Mouse (Mus musculus) CH12.LX (cell line): ENCODE results near the gene Abraxas2. TPM values are rescaled to one million over a fixed set of nuclear protein-coding genes. Genes with fewer than 3 reads are reported as not detected.

Experiments
- DNase-seq: peaks from one replicate; pipeline ENCODE4 v3.0.0-alpha.2; 2013; ENCODE audit errors: extremely low read depth
- H3K27ac ChIP-seq: 2 replicates; pipeline ENCODE4 v1.5.1; 2012; ENCODE audit warnings: low read depth, mild to moderate bottlenecking, control low read depth, moderate library complexity; ENCODE audit not compliant: insufficient read depth
- H3K27me3 ChIP-seq: replicated peaks from 2 replicates; pipeline ENCODE3; 2012; ENCODE audit warnings: inconsistent platforms
- H3K36me3 ChIP-seq, 2 experiments: replicated peaks in 1 of 2; 2 replicates each; pipeline versions ENCODE3 to v1.6.1; 2012; ENCODE audit warnings: inconsistent platforms in 1 of 2, low read length in 1 of 2, mild to moderate bottlenecking in 1 of 2, mixed read lengths in 1 of 2, moderate library complexity in 1 of 2; ENCODE audit not compliant: control insufficient read depth in 1 of 2, insufficient read depth in 1 of 2
- H3K4me1 ChIP-seq, 2 experiments: 2 replicates each; pipeline ENCODE4 v1.6.1; 2012; ENCODE audit warnings: inconsistent platforms in 1 of 2, moderate library complexity in 1 of 2; ENCODE audit not compliant: insufficient read depth in 2 of 2, control insufficient read depth in 1 of 2
- H3K4me2 ChIP-seq: 2 replicates; pipeline ENCODE4 v1.6.1; 2012; ENCODE audit warnings: low read depth, mild to moderate bottlenecking, control low read depth; ENCODE audit not compliant: poor library complexity, insufficient read depth, severe bottlenecking
- H3K4me3 ChIP-seq, 3 experiments: fragments of 150-350 bp in 1 of 3; sonication (generic) in 1 of 3; replicated peaks in 1 of 3; 2 replicates each; pipeline versions ENCODE3 to v1.5.1; 2011 to 2012; ENCODE audit warnings: low read depth in 2 of 3, low read length in 2 of 3, mild to moderate bottlenecking in 2 of 3, moderate library complexity in 2 of 3, control low read depth in 1 of 3, improper control_type of control experiment in 1 of 3, inconsistent platforms in 1 of 3, mixed read lengths in 1 of 3; ENCODE audit not compliant: poor library complexity in 1 of 3
- H3K79me2 ChIP-seq: replicated peaks from 2 replicates; pipeline ENCODE4 v1.6.1; 2012; ENCODE audit warnings: mild to moderate bottlenecking, moderate library complexity; ENCODE audit not compliant: control insufficient read depth, poor library complexity, insufficient read depth, severe bottlenecking; ENCODE audit errors: extremely low read depth
- H3K9ac ChIP-seq: 2 replicates; pipeline ENCODE4 v1.6.1; 2012; ENCODE audit warnings: low read depth, mild to moderate bottlenecking, control low read depth, moderate library complexity; ENCODE audit not compliant: insufficient read depth
- H3K9me3 ChIP-seq: replicated peaks from 2 replicates; pipeline ENCODE3; 2012; ENCODE audit warnings: low read length, inconsistent platforms, mixed read lengths
- BHLHE40 ChIP-seq: IDR thresholded peaks from 2 replicates; pipeline ENCODE4 v1.6.1; 2011; ENCODE audit warnings: mild to moderate bottlenecking, low read depth, low read length, improper control_type of control experiment
- CTCF ChIP-seq, 2 experiments: IDR thresholded peaks in 1 of 2; conservative IDR thresholded peaks in 1 of 2; 2 replicates each; pipeline ENCODE4 v1.5.1; 2011 to 2012; ENCODE audit warnings: low read depth in 2 of 2, low read length in 2 of 2, improper control_type of control experiment in 1 of 2, inconsistent platforms in 1 of 2, mild to moderate bottlenecking in 1 of 2, moderate library complexity in 1 of 2
- ELF1 ChIP-seq: IDR thresholded peaks from 2 replicates; pipeline ENCODE4 v1.6.1; 2014; ENCODE audit warnings: low read depth, mild to moderate bottlenecking, inconsistent platforms, low read length, improper control_type of control experiment
- ETS1 ChIP-seq: conservative IDR thresholded peaks from 2 replicates; pipeline ENCODE4 v1.6.1; 2012; ENCODE audit warnings: low read depth, mild to moderate bottlenecking, inconsistent platforms, low read length, improper control_type of control experiment, moderate library complexity
- GABPA ChIP-seq: IDR thresholded peaks from 2 replicates; pipeline ENCODE4 v1.6.1; 2012; ENCODE audit warnings: low read depth, low read length, improper control_type of control experiment, inconsistent platforms; ENCODE audit not compliant: insufficient replicate concordance
- HCFC1 ChIP-seq: IDR thresholded peaks from 2 replicates; pipeline ENCODE4 v1.6.1; 2012; ENCODE audit warnings: low read depth, mild to moderate bottlenecking, inconsistent platforms, low read length, improper control_type of control experiment
- IRF4 ChIP-seq: IDR thresholded peaks from 2 replicates; pipeline ENCODE4 v1.6.1; 2014; ENCODE audit warnings: low read depth, mild to moderate bottlenecking, inconsistent platforms, low read length, improper control_type of control experiment
- KAT2A ChIP-seq: IDR thresholded peaks from 2 replicates; pipeline ENCODE4 v1.6.1; 2012; ENCODE audit warnings: low read length, improper control_type of control experiment, inconsistent platforms; ENCODE audit not compliant: insufficient replicate concordance
- MEF2A ChIP-seq: IDR thresholded peaks from 2 replicates; pipeline ENCODE4 v1.6.1; 2014; ENCODE audit warnings: low read depth, mild to moderate bottlenecking, inconsistent platforms, low read length, improper control_type of control experiment, borderline replicate concordance
- MXI1 ChIP-seq: IDR thresholded peaks from 2 replicates; pipeline ENCODE4 v1.6.1; 2011; ENCODE audit warnings: mild to moderate bottlenecking, low read depth, low read length, improper control_type of control experiment
- NELFE ChIP-seq: IDR thresholded peaks from 2 replicates; pipeline ENCODE4 v1.6.1; 2011; ENCODE audit warnings: low read depth, low read length, improper control_type of control experiment
- NRF1 ChIP-seq: IDR thresholded peaks from 2 replicates; pipeline ENCODE4 v1.6.1; 2014; ENCODE audit warnings: low read depth, mild to moderate bottlenecking, inconsistent platforms, low read length, improper control_type of control experiment, moderate library complexity
- POLR2A ChIP-seq: IDR thresholded peaks from 2 replicates; pipeline ENCODE4 v1.6.1; 2011; ENCODE audit warnings: low read depth, mild to moderate bottlenecking, improper control_type of control experiment, low read length
- RCOR1 ChIP-seq: conservative IDR thresholded peaks from 2 replicates; pipeline ENCODE4 v1.6.1; 2012; ENCODE audit warnings: low read depth, mild to moderate bottlenecking, inconsistent platforms, low read length, improper control_type of control experiment
- SIN3A ChIP-seq: IDR thresholded peaks from 2 replicates; pipeline ENCODE4 v1.6.1; 2012; ENCODE audit warnings: low read length, improper control_type of control experiment, inconsistent platforms
- TBP ChIP-seq: conservative IDR thresholded peaks from 2 replicates; pipeline ENCODE4 v1.6.1; 2011; ENCODE audit warnings: low read depth, low read length, improper control_type of control experiment
- TCF12 ChIP-seq: IDR thresholded peaks from 2 replicates; pipeline ENCODE4 v1.6.1; 2014; ENCODE audit warnings: low read depth, mild to moderate bottlenecking, inconsistent platforms, low read length, improper control_type of control experiment
- ZMIZ1 ChIP-seq: IDR thresholded peaks from 2 replicates; pipeline ENCODE4 v1.6.1; 2012; ENCODE audit warnings: low read depth, mild to moderate bottlenecking, inconsistent platforms, low read length, improper control_type of control experiment
- ZNF384 ChIP-seq: IDR thresholded peaks from 2 replicates; pipeline ENCODE4 v1.6.1; 2012; ENCODE audit warnings: low read depth, low read length, improper control_type of control experiment, inconsistent platforms
- dilution Hi-C: fragments of 300-500 bp; cut with MboI; formaldehyde crosslinking; loops from 2 replicates; pipeline ENCODE4 v1.14.3; 2020; ENCODE audit warnings: low sequenced_read_pairs; ENCODE audit not compliant: extremely low pct_unique_long_range_greater_than_20kb, extremely low pct_ligation_motif_present
- in situ Hi-C: fragments of 300-500 bp; cut with MboI; formaldehyde crosslinking; loops from 3 replicates; pipeline ENCODE4 v1.14.3; 2019; ENCODE audit warnings: low sequenced_read_pairs, low pct_ligation_motif_present, low pct_unique_long_range_greater_than_20kb, mixed read lengths
- polyA plus RNA-seq: library from polyadenylated mRNA; unstranded; fragments of >175 nt; gene quantifications from 2 replicates; pipeline ENCODE4 v1.2.1, GENCODE M21; 2012; ENCODE audit warnings: low read depth; ENCODE audit not compliant: insufficient read length
- total RNA-seq, 2 experiments: library from RNA; depleted of rRNA; stranded (reverse); fragments of 300-350 nt in 1 of 2; fragments of >200 nt in 1 of 2; gene quantifications; 2 replicates each; pipeline ENCODE4 v1.2.3; 2012 to 2014

Abraxas2 gene
- total RNA-seq (2012; rRNA removed) (20.5 and 21.3 TPM in 2 replicates), total RNA-seq (2014; rRNA removed) (26.7 and 28.4 TPM in 2 replicates), polyA plus RNA-seq (20.1 and 20.3 TPM in 2 replicates)

DNA sequence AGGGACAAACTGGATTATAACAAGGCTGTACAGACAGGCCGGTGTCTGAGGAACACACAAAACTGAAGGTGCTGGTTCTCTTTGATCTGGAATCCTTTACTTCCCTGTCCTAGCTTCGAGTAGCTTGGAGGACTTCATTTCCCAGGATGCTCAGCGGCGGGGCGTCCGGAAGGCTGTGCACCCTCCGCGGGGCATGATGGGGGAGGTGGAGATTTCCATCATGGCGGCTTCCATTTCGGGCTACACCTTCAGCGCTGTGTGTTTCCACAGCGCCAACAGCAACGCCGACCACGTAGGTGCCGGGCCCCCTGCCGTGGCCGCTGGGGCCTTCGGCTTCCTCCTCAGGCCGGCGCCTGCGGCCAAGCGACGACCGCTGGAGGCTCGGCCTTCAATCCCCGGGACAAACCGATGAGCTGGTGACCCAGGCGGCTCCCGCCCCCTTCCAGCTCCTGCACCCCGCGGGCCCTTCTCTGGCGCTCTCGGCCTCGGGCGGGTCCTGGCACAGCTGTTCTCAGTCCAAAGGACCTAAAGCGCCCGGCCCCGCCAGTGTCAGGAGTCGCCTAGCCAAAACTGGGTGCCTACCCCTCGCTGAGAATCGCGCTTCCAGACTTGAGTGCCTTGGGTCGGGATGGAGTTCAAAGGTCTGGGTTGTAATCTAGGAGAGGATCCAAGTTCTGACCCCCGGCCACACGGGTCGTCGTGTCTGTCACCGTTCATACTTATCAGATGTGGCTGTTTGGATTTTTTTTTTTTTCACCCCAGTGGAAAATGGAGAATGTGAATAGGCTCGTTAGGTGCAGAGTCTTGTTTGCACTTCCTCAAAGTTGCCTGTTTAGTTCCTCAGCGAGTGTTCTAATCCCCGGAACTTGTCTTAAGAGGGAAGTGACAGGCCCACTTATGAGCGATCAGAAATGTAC, at the start of gene Abraxas2:
Gene Abraxas2 (plus strand): TSS at position 184 of the 917 bp plus-strand sequence.
- dilution Hi-C loops = no loop called here
- Histone ChIP-seq H3K4me1 (peaks cover 2 to 26% of the 10 kb centered on the region in 2 experiments; a peak in 3 of 4 replicates), H3K27ac (peak within 1 kb of the TSS; percentile 63), H3K27me3 (no peaks in the 10 kb centered on the region), H3K9ac (peak within 1 kb of the TSS; percentile 83), H3K79me2 (peaks cover 33% of the 10 kb centered on the region), H3K4me3 (peak within 1 kb of the TSS; percentile 47 to 89 (median 87)), H3K4me2 (peak within 1 kb of the TSS; percentile 89), H3K36me3 (peaks cover 0 to 14% of the 10 kb centered on the region in 2 experiments), H3K9me3 (no peaks in the 10 kb centered on the region)
- TF ChIP-seq MXI1 = peak; percentile 74
- 0 out of 2 replicates have a peak, but pooled peaks have one; percentile 10 for TF ChIP-seq ETS1
- TF ChIP-seq NELFE = peak; percentile 70; the same call in 1 of the 2 replicates
- TF ChIP-seq GABPA = peak; percentile 61; the same call in 1 of the 2 replicates
- TF ChIP-seq NRF1 = peak; percentile 62
- TF ChIP-seq POLR2A = peak; percentile 84
- peak; percentile 68; the same call in 1 of the 2 replicates for TF ChIP-seq MEF2A
- no peak; the same call in none of the 2 replicates for TF ChIP-seq ZMIZ1
- TF ChIP-seq TBP = peak; percentile 76; the same call in 1 of the 2 replicates
- TF ChIP-seq ZNF384 = peak; percentile 65
- TF ChIP-seq BHLHE40 = no peak
- peak; percentile 96 for TF ChIP-seq HCFC1
- TF ChIP-seq SIN3A = peak; percentile 75
- TF ChIP-seq IRF4 = peak; percentile 19; the same call in 1 of the 2 replicates
- TF ChIP-seq KAT2A = peak; percentile 96; the same call in 1 of the 2 replicates
- no peak for TF ChIP-seq RCOR1
- no peak for TF ChIP-seq CTCF (conservative IDR thresholded peaks at IDR 0.05 in 1 of 2, IDR thresholded peaks at IDR 0.05 in 1 of 2; ENCODE audit: low read depth in 2 of 2, low read length in 2 of 2)
- peak; percentile 94 for TF ChIP-seq ELF1
- TF ChIP-seq TCF12 = peak; percentile 96
- in situ Hi-C loops = no loop called here
- DNase-seq = peak; percentile 91
